Mouse (Mus musculus) lung, embryonic 16.5 days (tissue): Measurements from ENCODE around the gene Smg7. TPM values are rescaled to one million over a fixed set of nuclear protein-coding genes. Genes with fewer than 3 reads are reported as not detected.

ENCODE experiments used
- ATAC-seq: fragments of 200-750 bp; cut with Nextera tagmentation; 2 replicates; pipeline ENCODE4 v1.8.0; 2017; ENCODE audit warnings: low read depth, mild to moderate bottlenecking, moderate library complexity
- H3K27ac ChIP-seq: fragments of 300-500 bp; sonication (generic); 2 replicates; pipeline ENCODE4 v1.5.1; 2014; ENCODE audit warnings: mild to moderate bottlenecking, control low read depth, low read length
- H3K27me3 ChIP-seq: fragments of 300-500 bp; sonication (generic); 2 replicates; pipeline ENCODE4 v1.6.1; 2014; ENCODE audit warnings: low read depth, low read length, mixed read lengths; ENCODE audit not compliant: control insufficient read depth, insufficient read depth
- H3K36me3 ChIP-seq: fragments of 300-500 bp; sonication (generic); 2 replicates; pipeline ENCODE4 v1.6.1; 2014; ENCODE audit warnings: low read length; ENCODE audit not compliant: control insufficient read depth, insufficient read depth
- H3K4me1 ChIP-seq: fragments of 300-500 bp; sonication (generic); replicated peaks from 2 replicates; pipeline ENCODE4 v1.6.1; 2014; ENCODE audit warnings: low read length, mixed read lengths; ENCODE audit not compliant: control insufficient read depth, insufficient read depth
- H3K4me2 ChIP-seq: fragments of 300-500 bp; sonication (generic); 2 replicates; pipeline ENCODE4 v1.6.1; 2014; ENCODE audit warnings: low read depth, low read length, control low read depth
- H3K4me3 ChIP-seq: fragments of 300-500 bp; sonication (generic); 2 replicates; pipeline ENCODE4 v1.5.1; 2014; ENCODE audit warnings: mild to moderate bottlenecking, low read length, control low read depth
- H3K9ac ChIP-seq: fragments of 300-500 bp; sonication (generic); 2 replicates; pipeline ENCODE4 v1.6.1; 2014; ENCODE audit warnings: low read length, control low read depth
- H3K9me3 ChIP-seq: fragments of 300-500 bp; sonication (generic); 2 replicates; pipeline ENCODE4 v1.6.1; 2016; ENCODE audit warnings: low read length; ENCODE audit not compliant: control insufficient read depth
- WGBS: fragments of 180-500 bp; shearing (Covaris S2); extraction: QIAGEN DNeasy Blood & Tissue Kit; methylation state at CpG from one replicate; pipeline ENCODE4 v1.1.7; 2014; 5-methylcytosine and 5-hydroxymethylcytosine counted together
- polyA plus RNA-seq: library from polyadenylated mRNA; unstranded; fragments of >200 nt; fragmentation: Nextera tagmentation; extraction: Ambion mirVana; gene quantifications from 2 replicates; pipeline ENCODE4 v1.2.1, GENCODE M21; 2015

The Smg7 gene
- polyA plus RNA-seq, 1 experiment from 2014 or later, result 27.8 TPM

- no peaks in the 10 kb centered on the region for H3K36me3 ChIP-seq
- H3K9ac ChIP-seq, result no peak overlapping the region
- H3K4me3 ChIP-seq, result no peak overlapping the region
- WGBS, result 47% methylated on average over 10 of the region's 10 CpGs
- no peaks in the 10 kb centered on the region for H3K9me3 ChIP-seq
- peaks cover 8% of the 10 kb centered on the region for H3K4me1 ChIP-seq
- peak overlapping the region; percentile 43; the same call in 1 of the 2 replicates for H3K27ac ChIP-seq
- no peaks in the 10 kb centered on the region for H3K27me3 ChIP-seq
- ATAC-seq, result peak; percentile 53
- no peak overlapping the region for H3K4me2 ChIP-seq
Observed at GRCm38 (mm10) chr1:152817794-152818193, 84.7 kb downstream of the Smg7 start.

GRCm38 (mm10) chr1:152817027-152817769, 85.2 kb downstream of the Smg7 start:
- Histone ChIP-seq H3K36me3 (no peaks in the 10 kb centered on the region), H3K9me3 (no peaks in the 10 kb centered on the region), H3K4me1 (peaks cover 8% of the 10 kb centered on the region), H3K9ac (no peak overlapping the region), H3K27me3 (no peaks in the 10 kb centered on the region), H3K4me2 (no peak overlapping the region), H3K27ac (peak overlapping the region; percentile 43; the same call in 1 of the 2 replicates), H3K4me3 (no peak overlapping the region)
- no peak for ATAC-seq
- WGBS, result 31% methylated on average over 12 of the region's 12 CpGs

GRCm38 (mm10) chr1:152815265-152815701, 87.2 kb downstream of the Smg7 start:
- WGBS, result 21% methylated on average over 7 of the region's 7 CpGs
- peak; percentile 76 for ATAC-seq
- Histone ChIP-seq H3K4me1 (peaks cover 8% of the 10 kb centered on the region), H3K9me3 (no peaks in the 10 kb centered on the region), H3K27me3 (no peaks in the 10 kb centered on the region), H3K9ac (no peak overlapping the region), H3K27ac (no peak overlapping the region), H3K4me2 (peak overlapping the region; percentile 42), H3K36me3 (no peaks in the 10 kb centered on the region), H3K4me3 (peak overlapping the region; percentile 23)

GRCm38 (mm10) chr1:152810533-152811439, 91.7 kb downstream of the Smg7 start:
- peaks cover 8% of the 10 kb centered on the region for H3K4me1 ChIP-seq
- no peaks in the 10 kb centered on the region for H3K27me3 ChIP-seq
- ATAC-seq, result no peak
- H3K4me2 ChIP-seq, result no peak overlapping the region
- no peak overlapping the region for H3K27ac ChIP-seq
- no peak overlapping the region for H3K4me3 ChIP-seq
- no peaks in the 10 kb centered on the region for H3K9me3 ChIP-seq
- 74% methylated on average over 13 of the region's 13 CpGs for WGBS
- no peaks in the 10 kb centered on the region for H3K36me3 ChIP-seq
- H3K9ac ChIP-seq, result no peak overlapping the region

- H3K4me1 ChIP-seq, result no peaks in the 10 kb centered on the region
- no peaks in the 10 kb centered on the region for H3K9me3 ChIP-seq
- no peaks in the 10 kb centered on the region for H3K36me3 ChIP-seq
- no peak overlapping the region for H3K4me2 ChIP-seq
- H3K9ac ChIP-seq, result no peak overlapping the region
- no peak overlapping the region for H3K27ac ChIP-seq
- WGBS, result 29% methylated on average over 8 of the region's 8 CpGs
- H3K27me3 ChIP-seq, result no peaks in the 10 kb centered on the region
- H3K4me3 ChIP-seq, result no peak overlapping the region
- ATAC-seq, result peak; percentile 78; the same call in 1 of the 2 replicates
Observed at GRCm38 (mm10) chr1:152809541-152810252, 92.7 kb downstream of the Smg7 start.

GRCm38 (mm10) chr1:152808392-152808680, 94.1 kb downstream of the Smg7 start:
- no peak for ATAC-seq
- H3K4me2 ChIP-seq, result no peak overlapping the region
- H3K27ac ChIP-seq, result no peak overlapping the region
- H3K9me3 ChIP-seq, result no peaks in the 10 kb centered on the region
- WGBS, result 95% methylated on average over 2 of the region's 2 CpGs
- no peak overlapping the region for H3K9ac ChIP-seq
- H3K36me3 ChIP-seq, result no peaks in the 10 kb centered on the region
- no peak overlapping the region for H3K4me3 ChIP-seq
- H3K4me1 ChIP-seq, result no peaks in the 10 kb centered on the region
- H3K27me3 ChIP-seq, result no peaks in the 10 kb centered on the region

- no peaks in the 10 kb centered on the region for H3K36me3 ChIP-seq
- no peaks in the 10 kb centered on the region for H3K4me1 ChIP-seq
- no peak overlapping the region for H3K4me3 ChIP-seq
- no peaks in the 10 kb centered on the region for H3K9me3 ChIP-seq
- WGBS, result 74% methylated on average over 18 of the region's 18 CpGs
- no peaks in the 10 kb centered on the region for H3K27me3 ChIP-seq
- H3K9ac ChIP-seq, result no peak overlapping the region
- ATAC-seq, result no peak
- H3K27ac ChIP-seq, result no peak overlapping the region
- no peak overlapping the region for H3K4me2 ChIP-seq
Observed at GRCm38 (mm10) chr1:152807619-152808391, 94.6 kb downstream of the Smg7 start.

GRCm38 (mm10) chr1:152804907-152805306, 97.5 kb downstream of the Smg7 start:
- WGBS, result 74% methylated on average over 6 of the region's 6 CpGs
- no peak for ATAC-seq
- Histone ChIP-seq H3K4me2 (no peak overlapping the region), H3K9ac (no peak overlapping the region), H3K27me3 (no peaks in the 10 kb centered on the region), H3K27ac (no peak overlapping the region), H3K9me3 (no peaks in the 10 kb centered on the region), H3K4me3 (no peak overlapping the region), H3K4me1 (no peaks in the 10 kb centered on the region; the same call in 1 of the 2 replicates), H3K36me3 (no peaks in the 10 kb centered on the region)
